Mouse (Mus musculus) effector memory CD4-positive, alpha-beta T cell, adult 5 months (primary cell): ENCODE data around the gene Cnot10. TPM values are rescaled to one million over a fixed set of nuclear protein-coding genes. Genes with fewer than 3 reads are reported as not detected.

Source experiments
- polyA plus RNA-seq: library from polyadenylated mRNA; unstranded; fragments of 100-300 nt; shearing (Covaris generic); gene quantifications from one replicate; pipeline ENCODE4 v1.2.1, GENCODE M21; 2017

The Cnot10 gene
- 53.1 TPM for polyA plus RNA-seq

DNA sequence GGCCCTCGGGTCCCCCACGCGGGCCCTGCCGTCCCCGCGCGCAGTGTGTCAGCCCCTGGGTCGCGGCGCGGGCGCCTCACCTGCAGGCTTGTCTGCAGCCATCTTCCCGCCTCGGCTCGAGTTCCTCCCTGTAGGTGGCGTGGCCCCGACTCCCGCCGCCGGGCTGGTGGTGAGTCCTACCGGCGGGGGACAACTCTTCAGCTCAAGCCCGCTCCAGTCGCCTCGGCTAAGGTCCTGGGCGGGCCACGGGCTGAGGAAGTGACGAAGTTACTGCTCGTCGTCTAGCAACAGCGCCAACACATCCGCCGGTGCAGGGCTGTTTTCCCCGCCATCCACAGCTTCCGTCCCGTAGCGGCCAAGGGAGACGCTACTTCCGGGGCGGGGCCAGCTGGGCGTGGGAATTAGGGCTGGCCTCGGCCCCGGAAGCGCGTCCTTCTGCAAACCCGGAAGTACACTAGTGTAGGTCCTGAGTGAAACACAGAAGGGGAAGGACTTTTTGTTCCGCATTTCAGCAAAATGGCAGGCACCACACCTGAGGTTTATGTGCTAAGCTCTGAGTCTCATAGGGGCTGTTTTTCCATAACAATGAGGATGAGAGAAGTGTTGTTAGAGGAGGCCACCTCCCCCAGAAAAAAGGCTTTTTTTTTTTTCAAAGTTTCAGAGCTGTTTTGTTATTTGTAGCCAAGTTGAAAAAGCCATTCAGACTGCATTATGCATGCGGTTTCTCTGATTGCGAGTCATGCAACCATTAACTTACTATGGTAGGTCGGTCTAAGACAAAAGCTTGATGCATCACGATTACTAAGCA, at the start of gene Cnot10:
Cnot10 (minus strand) TSS at position 346 of the 808 bp plus-strand sequence.

DNA sequence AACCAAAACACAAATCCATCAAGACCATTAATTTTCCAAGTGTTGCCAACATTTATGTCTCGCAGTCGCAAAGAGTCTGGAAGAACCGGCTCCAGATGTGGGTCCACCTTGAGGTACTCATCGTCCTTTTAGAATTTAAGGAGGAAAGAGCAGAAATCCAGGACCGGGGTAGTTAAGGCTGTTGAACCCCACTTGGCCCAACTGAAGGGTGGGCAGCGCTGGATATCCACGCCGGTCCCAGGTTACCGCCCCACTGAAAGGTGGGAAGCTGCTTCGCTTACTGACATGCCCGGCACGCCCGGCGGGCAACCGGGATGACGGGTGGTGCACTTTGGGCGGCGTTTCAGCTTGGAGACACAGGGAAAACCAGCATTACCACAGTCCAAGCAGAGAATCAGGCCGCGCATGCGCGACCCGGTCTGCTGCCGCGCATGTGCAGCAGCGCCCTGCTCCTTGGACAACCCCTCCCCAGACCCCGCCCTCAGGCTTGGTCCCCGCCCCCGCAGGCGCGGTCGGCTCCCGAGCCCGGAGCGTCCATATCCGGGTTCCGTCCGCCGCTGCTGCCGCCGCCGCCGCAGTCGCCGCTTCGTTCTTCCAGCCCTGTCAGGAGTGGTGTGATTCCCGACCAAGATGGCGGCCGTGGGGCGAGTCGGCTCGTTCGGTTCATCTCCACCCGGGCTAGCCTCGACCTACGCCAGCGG, 48.4 kb upstream of the Cnot10 start, which contains the start of gene Dync1li1:
Dync1li1 (plus strand) TSS at position 539 of the 701 bp plus-strand sequence.

DNA sequence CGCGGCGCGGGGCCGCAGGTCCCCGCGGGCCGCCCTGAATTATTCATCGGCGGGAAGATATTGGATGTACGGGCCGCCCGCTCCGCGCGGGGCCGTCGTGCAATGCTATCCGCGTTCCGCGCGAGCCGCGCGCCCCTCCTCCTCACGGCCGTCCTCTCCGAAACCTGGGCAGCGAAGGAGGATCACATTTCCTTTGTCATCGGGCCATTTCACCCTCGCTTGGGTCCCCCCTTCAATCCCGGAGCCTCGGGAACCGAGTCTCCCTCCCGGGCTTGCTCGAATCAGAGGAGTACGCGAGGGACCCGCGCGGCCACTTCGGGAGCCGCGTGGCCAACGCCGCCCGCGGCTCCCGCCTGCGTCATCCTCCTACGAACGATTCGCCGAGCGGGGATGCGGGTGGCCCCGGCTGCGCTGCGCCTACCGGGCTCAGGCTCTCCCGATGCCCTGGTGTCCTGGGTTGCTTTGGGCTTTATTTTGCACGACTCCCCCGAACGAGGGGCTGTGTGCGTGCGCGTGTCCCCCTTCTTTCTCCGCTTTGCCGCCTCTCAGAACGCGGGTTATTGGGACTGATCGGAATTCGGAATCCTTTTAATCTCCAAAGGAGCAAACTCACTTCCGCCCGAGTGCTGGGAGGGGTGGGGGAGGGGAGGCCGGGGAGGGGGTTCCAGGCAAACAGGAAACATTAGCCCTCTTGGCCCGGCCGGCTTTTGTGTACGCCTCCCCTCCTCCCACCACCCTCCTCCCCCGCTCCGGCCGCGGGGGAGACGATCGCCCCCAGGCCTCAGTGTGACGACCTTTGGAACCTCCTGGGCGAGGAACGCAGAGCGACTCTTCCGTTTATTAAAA, 76.0 kb downstream of the Cnot10 start, which contains the start of gene Trim71:
Trim71 (minus strand) TSS at position 609 of the 846 bp plus-strand sequence.

Other genes starting within 250 kb of the Cnot10 start
- 6.4 TPM for gene Crtap, start 249.5 kb downstream of the Cnot10 start, polyA plus RNA-seq
- 16.4 TPM for gene Glb1, start 239.1 kb downstream of the Cnot10 start, polyA plus RNA-seq
- 13.2 TPM for gene Tmppe, start 239.1 kb downstream of the Cnot10 start, polyA plus RNA-seq
- gene Ccr4, start 135.3 kb downstream of the Cnot10 start, polyA plus RNA-seq = 1.5 TPM
- not detected for gene C130032M10Rik, start 124.5 kb downstream of the Cnot10 start, polyA plus RNA-seq
- gene Trim71, start 75.8 kb downstream of the Cnot10 start, polyA plus RNA-seq = 0.05 TPM
- 62.5 TPM for gene Dync1li1, start 48.6 kb upstream of the Cnot10 start, polyA plus RNA-seq
- gene Cmtm6, start 90.9 kb upstream of the Cnot10 start, polyA plus RNA-seq = 164 TPM
- gene Cmtm7, start 141.7 kb upstream of the Cnot10 start, polyA plus RNA-seq = 68.1 TPM
- gene Cmtm8, start 204.0 kb upstream of the Cnot10 start, polyA plus RNA-seq = not detected